Mouse (Mus musculus) gastrocnemius, adult 8-10 months (tissue): Measurements from ENCODE around the gene Folr1. TPM values are rescaled to one million over a fixed set of nuclear protein-coding genes. Genes with fewer than 3 reads are reported as not detected.

Source experiments
- DNase-seq, 2 experiments: peaks; one replicate each; pipeline ENCODE4 v3.0.0; 2022; ENCODE audit warnings: low spot score in 2 of 2
- microRNA-seq: library from miRNA; unstranded; fragments of <30 nt; microRNA quantifications from one replicate; pipeline ENCODE4 v1.2.0, GENCODE M21; 2022
- total RNA-seq, 4 experiments: library from RNA; stranded (reverse); gene quantifications; 2 replicates each; pipeline ENCODE4 v1.2.4; 2022

Folr1 gene
- total RNA-seq, 4 experiments from 2014 or later: 1.1 to 1.6 (median 1.3) TPM

- no peak for DNase-seq
Measured at GRCm38 (mm10) chr7:101833352-101833751, 37.2 kb downstream of the Folr1 start.

GRCm38 (mm10) chr7:101832372-101832771 is 38.2 kb downstream of the Folr1 start:
- no peak for DNase-seq

GRCm38 (mm10) chr7:101831437-101831836 is 39.2 kb downstream of the Folr1 start:
- DNase-seq: no peak

DNA sequence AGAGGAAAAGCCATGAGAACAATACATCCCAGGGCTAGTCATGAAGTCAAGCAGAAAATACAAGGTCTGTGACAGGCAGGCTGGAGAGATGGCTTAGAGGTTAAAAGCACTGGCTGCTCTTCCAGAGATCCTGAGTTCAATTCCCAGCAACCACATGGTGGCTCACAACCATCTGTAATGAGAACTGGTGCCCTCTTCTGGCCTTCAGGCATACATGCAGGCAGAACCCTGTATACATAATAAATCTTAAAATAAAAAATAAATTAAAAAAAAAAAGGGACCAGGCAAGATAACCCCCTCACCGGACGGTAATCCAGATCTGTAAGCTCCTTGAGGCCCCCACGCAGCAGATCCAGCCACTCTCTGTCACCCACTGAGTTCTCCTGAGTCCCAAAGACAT is 40.2 kb downstream of the Folr1 start:
- no peak for DNase-seq

DNA sequence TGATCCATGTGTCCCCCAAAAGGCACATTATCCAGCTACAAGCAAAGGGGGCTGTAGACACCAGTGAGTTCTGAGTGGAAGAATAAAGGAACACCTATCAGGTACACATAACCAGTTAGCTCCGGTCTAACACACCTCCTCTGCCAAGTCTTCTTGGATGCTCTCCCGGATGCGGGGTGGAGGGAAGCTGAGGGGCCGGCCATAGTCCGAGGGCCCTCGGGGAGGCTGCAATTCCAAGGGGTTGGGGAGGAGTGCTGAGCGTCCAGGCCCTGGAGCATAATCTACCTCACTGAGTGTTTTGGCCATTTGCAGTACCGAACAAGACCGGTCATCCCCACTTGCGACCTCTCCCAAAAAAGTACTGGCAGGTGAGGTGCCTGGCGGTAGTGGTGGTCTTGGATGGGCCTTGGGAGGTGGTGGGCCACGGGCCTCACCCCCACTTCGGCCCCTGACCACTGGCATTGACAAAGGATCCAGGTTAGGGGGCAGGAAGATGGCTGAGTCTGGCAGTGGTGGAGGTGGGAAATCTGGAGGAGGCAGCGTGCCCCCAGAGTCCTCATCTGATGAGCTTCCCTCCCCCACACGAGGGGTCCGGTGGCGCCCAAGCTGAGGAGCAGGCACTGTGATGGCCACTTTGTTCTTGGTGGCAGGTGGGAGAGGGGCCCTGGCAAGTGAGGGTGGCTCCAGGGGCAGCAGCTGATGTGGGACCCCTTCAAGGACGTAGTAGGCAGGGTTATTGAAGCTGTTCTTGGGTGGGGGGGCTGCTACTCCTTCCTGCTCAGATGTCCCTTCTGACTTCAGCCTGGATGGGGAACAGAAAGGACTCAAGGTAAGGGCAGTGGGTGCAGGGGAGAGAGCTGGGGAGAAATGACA is 46.6 kb downstream of the Folr1 start:
- no peak for DNase-seq

- no peak for DNase-seq
Measured at GRCm38 (mm10) chr7:101822836-101823757, 47.5 kb downstream of the Folr1 start.

DNA sequence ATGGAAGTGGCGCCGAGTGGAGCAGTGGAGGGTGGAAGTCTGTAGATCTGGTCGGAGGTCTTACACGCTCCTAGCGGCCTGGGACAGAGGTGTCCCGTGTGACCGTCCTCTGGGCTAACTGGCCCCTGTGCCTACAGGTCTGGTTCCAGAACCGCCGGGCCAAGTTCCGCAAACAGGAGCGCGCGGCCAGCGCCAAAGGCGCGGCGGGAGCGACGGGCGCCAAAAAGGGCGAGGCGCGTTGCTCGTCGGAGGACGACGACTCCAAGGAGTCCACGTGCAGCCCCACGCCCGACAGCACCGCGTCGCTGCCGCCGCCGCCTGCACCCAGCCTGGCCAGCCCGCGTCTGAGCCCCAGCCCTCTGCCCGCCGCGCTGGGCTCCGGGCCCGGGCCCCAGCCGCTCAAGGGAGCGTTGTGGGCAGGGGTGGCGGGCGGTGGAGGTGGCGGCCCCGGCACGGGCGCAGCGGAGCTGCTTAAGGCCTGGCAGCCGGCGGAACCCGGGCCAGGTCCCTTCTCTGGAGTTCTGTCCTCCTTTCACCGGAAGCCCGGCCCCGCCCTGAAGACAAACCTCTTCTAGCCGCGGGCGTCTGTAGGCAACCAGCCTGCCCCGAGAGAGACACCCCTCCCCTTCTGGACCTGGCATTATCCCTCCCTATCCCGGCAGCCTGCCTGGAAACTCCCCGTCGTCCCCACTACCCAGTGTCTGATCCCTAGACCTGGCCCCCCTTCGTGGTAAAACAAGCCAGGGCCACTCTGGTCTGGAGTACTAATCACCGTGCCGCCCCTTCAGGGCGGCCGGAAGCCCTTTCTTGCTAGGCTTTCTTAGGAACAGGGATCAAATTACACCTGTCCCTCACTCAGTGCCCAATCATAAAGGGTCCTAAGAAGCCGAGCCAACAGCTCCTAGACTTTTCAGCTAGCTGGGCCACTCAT is 48.8 kb downstream of the Folr1 start:
- peak in 1 of 2 experiments; percentile 55 for DNase-seq

GRCm38 (mm10) chr7:101820295-101821030 is 50.1 kb downstream of the Folr1 start:
- DNase-seq: no peak

GRCm38 (mm10) chr7:101817861-101818401 is 52.7 kb downstream of the Folr1 start, which contains the start of gene Phox2a:
TSS of gene Phox2a (plus strand) at chr7:101818313.
- no peak for DNase-seq

Small RNA genes lying within 50 kb of the gene (microRNA-seq; reads per million reads assigned to microRNA genes)
- not detected for gene Gm22655

Other genes with a start within 250 kb of the Folr1 start
- 10 to 100 TPM; 60.4 to 77.8 (median 69.2) TPM for gene Clpb, start 207.2 kb downstream of the Folr1 start, total RNA-seq
- gene Phox2a, start 52.5 kb downstream of the Folr1 start, total RNA-seq: not detected
- gene Inppl1, start 32.6 kb downstream of the Folr1 start, total RNA-seq: 100 to 1,000 TPM in 2 of 4 experiments, 10 to 100 TPM in 2; 75.1 to 104 (median 99.5) TPM
- 1 to 10 TPM in 2 of 4 experiments, under 1 TPM in 2; 0.53 to 2.6 (median 1.2) TPM for gene Folr2, start 13.6 kb downstream of the Folr1 start, total RNA-seq
- gene Anapc15, start 7.1 kb downstream of the Folr1 start, total RNA-seq: 10 to 100 TPM; 17.8 to 28.6 (median 26.0) TPM
- gene Lamtor1, start 35.1 kb upstream of the Folr1 start, total RNA-seq: 100 to 1,000 TPM in 1 of 4 experiments, 10 to 100 TPM in 3; 92.8 to 102 (median 96.2) TPM
- gene Tomt, start 35.6 kb upstream of the Folr1 start, total RNA-seq: not detected
- gene Lrrc51, start 63.1 kb upstream of the Folr1 start, total RNA-seq: 1 to 10 TPM; 3.0 to 4.3 (median 3.8) TPM
- gene Numa1, start 63.3 kb upstream of the Folr1 start, total RNA-seq: 10 to 100 TPM; 46.9 to 56.4 (median 51.8) TPM
- gene Il18bp, start 147.9 kb upstream of the Folr1 start, total RNA-seq: 1 to 10 TPM in 3 of 4 experiments, under 1 TPM in 1; 0.82 to 2.7 (median 1.7) TPM
- gene Rnf121, start 194.7 kb upstream of the Folr1 start, total RNA-seq: 10 to 100 TPM; 25.1 to 29.6 (median 27.5) TPM
- 1 to 10 TPM; 2.9 to 6.4 (median 3.2) TPM for gene Xndc1, start 194.7 kb upstream of the Folr1 start, total RNA-seq
- 1 to 10 TPM in 1 of 4 experiments, under 1 TPM in 3; 0.22 to 1.1 (median 0.76) TPM for gene Xntrpc, start 194.9 kb upstream of the Folr1 start, total RNA-seq
- under 1 TPM in 2 of 4 experiments, not detected in 2; 0.21 to 0.56 TPM for gene Trpc2, start 212.3 kb upstream of the Folr1 start, total RNA-seq
- gene Art1, start 231.0 kb upstream of the Folr1 start, total RNA-seq: 100 to 1,000 TPM; 502 to 604 (median 539) TPM
- 10 to 100 TPM; 20.6 to 32.3 (median 29.4) TPM for gene Art5, start 238.7 kb upstream of the Folr1 start, total RNA-seq
- gene Chrna10, start 246.0 kb upstream of the Folr1 start, total RNA-seq: not detected